Mouse (Mus musculus): ENCODE measurements at regions not wholly inside any gene's neighbourhood (a gene's known extent, or its start where the extent isn't known, plus 50 kb on each side); places are given as distances from the start of the nearest gene placed in this dataset.

DNA sequence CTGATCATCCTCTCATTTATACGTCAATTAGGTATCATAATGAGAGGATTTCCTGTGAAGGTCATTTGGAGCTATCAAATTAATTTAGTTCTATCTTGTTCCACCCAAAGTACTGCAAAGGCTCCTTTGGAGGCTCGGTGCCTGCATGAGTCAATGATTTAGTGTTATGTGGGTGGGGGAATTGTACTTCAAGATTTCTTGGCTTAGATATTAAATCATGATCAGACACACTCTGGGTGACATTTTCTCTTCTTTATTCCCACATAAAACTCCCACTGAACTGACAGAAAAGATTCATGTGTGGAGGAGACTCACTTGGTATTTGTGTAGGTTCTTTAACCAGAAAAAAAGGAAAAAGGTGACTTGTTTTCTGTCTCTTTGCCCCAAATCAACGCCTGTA is 372.6 kb upstream of the Actbl2 start:
- no peak for TF ChIP-seq MAX (IDR thresholded peaks at IDR 0.05; ENCODE audit: low read depth)
- TF ChIP-seq POLR2A (IDR thresholded peaks at IDR 0.05; ENCODE audit: insufficient read length, low read depth), result no peak

Measured in myocyte (in vitro differentiated cells).